Mouse (Mus musculus) C2C12 (cell line): ENCODE measurements around the gene Scfd2.

Experiments
- CEBPB ChIP-seq: IDR thresholded peaks from one replicate; pipeline ENCODE4 v1.6.1; 2011; ENCODE audit warnings: low read depth, mild to moderate bottlenecking, control low read depth, moderate library complexity
- CTCF ChIP-seq: IDR thresholded peaks from one replicate; pipeline ENCODE4 v1.5.1; 2011; ENCODE audit not compliant: control insufficient read depth, insufficient read depth, insufficient read length
- MAX ChIP-seq: IDR thresholded peaks from one replicate; pipeline ENCODE4 v1.6.1; 2011; ENCODE audit warnings: mild to moderate bottlenecking, control low read depth
- MYOD1 ChIP-seq: IDR thresholded peaks from one replicate; pipeline ENCODE4 v1.6.1; 2011; ENCODE audit warnings: low read depth; ENCODE audit not compliant: control insufficient read depth, insufficient read length
- MYOG ChIP-seq: IDR thresholded peaks from one replicate; pipeline ENCODE4 v1.6.1; 2011; ENCODE audit not compliant: control insufficient read depth, insufficient read length; ENCODE audit errors: extremely low read depth

DNA sequence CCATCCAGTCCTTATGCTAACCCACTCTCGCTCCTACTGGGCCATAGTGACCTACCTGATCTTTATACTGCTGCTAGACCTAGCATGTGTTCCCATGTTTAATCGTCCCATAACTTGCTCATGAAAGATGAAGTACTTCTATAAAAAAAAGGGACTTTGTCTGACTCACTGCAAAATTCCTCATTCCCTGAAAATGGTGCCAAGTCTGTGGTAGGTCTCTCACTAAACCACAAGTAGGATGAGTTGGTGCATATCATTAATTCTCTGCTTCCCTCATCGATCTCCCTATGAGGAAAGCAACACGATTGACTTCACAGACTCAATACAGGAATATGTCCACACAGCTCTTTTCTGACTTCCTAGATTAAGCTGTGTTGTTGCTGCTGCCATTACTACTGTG, 46.9 kb downstream of the Scfd2 start:
- TF ChIP-seq MYOD1 (no peak), CTCF (no peak), CEBPB (no peak), MYOG (no peak), MAX (no peak)
